Mouse (Mus musculus) v-Abl transformed pro-B cells (cell line): ENCODE measurements around the gene Plekhf1.

Source experiments
- in situ Hi-C, 2 experiments: fragments of 400-800 bp; cut with MboI; formaldehyde crosslinking; loops; one replicate each; pipeline ENCODE4 v1.15.1; 2025; ENCODE audit not compliant: unreplicated experiment in 2 of 2

Plekhf1 gene

GRCm38 (mm10) chr7:38219526-38219925 lies 8.3 kb downstream of the Plekhf1 start:
- in situ Hi-C loops = no loop called here

- in situ Hi-C loops = no loop called here
Measured at GRCm38 (mm10) chr7:38218631-38219367, 9.0 kb downstream of the Plekhf1 start.

GRCm38 (mm10) chr7:38217417-38218171 lies 10.2 kb downstream of the Plekhf1 start:
- in situ Hi-C loops = no loop called here

GRCm38 (mm10) chr7:38215697-38216096 lies 12.1 kb downstream of the Plekhf1 start:
- in situ Hi-C loops = no loop called here

- in situ Hi-C loops = no loop called here
Measured at GRCm38 (mm10) chr7:38215281-38215680, 12.5 kb downstream of the Plekhf1 start.

- in situ Hi-C loops = no loop called here
Measured at GRCm38 (mm10) chr7:38214473-38215214, 13.2 kb downstream of the Plekhf1 start.

GRCm38 (mm10) chr7:38212651-38213062 lies 15.2 kb downstream of the Plekhf1 start:
- in situ Hi-C loops = no loop called here

- in situ Hi-C loops = loop anchor here (5.0 to 10.0 kb wide), 2 partner anchors 37 to 835 kb away; no protein-coding TSS in a partner anchor
Measured at GRCm38 (mm10) chr7:38209478-38210152, 18.2 kb downstream of the Plekhf1 start.

- in situ Hi-C loops = loop anchor here (5.0 to 10.0 kb wide), 2 partner anchors 37 to 834 kb away; no protein-coding TSS in a partner anchor
Measured at GRCm38 (mm10) chr7:38208969-38209368, 18.8 kb downstream of the Plekhf1 start.

GRCm38 (mm10) chr7:38206564-38206963 lies 21.3 kb downstream of the Plekhf1 start:
- in situ Hi-C loops = loop anchor here (5.0 to 10.0 kb wide), 2 partner anchors 34 to 832 kb away; no protein-coding TSS in a partner anchor

GRCm38 (mm10) chr7:38205801-38206200 lies 22.0 kb downstream of the Plekhf1 start:
- in situ Hi-C loops = loop anchor here (5.0 to 10.0 kb wide), 2 partner anchors 34 to 831 kb away; no protein-coding TSS in a partner anchor

GRCm38 (mm10) chr7:38204314-38204713 lies 23.5 kb downstream of the Plekhf1 start:
- in situ Hi-C loops = loop anchor here in 1 of 2 experiments (5.0 to 10.0 kb wide), 3 partner anchors 42 to 830 kb away; partner anchors contain the start of gene Pop4

- in situ Hi-C loops = loop anchor here in 1 of 2 experiments (5.0 to 10.0 kb wide), 3 partner anchors 39 to 826 kb away; partner anchors contain the start of gene Pop4
Measured at GRCm38 (mm10) chr7:38201290-38201658, 26.5 kb downstream of the Plekhf1 start.

GRCm38 (mm10) chr7:38200606-38201289 lies 27.1 kb downstream of the Plekhf1 start:
- in situ Hi-C loops = loop anchor here in 1 of 2 experiments (5.0 to 10.0 kb wide), 3 partner anchors 38 to 826 kb away; partner anchors contain the start of gene Pop4

GRCm38 (mm10) chr7:38199907-38200605 lies 27.8 kb downstream of the Plekhf1 start:
- in situ Hi-C loops = loop anchor here in 1 of 2 experiments (5.0 to 10.0 kb wide), 3 partner anchors 38 to 825 kb away; partner anchors contain the start of gene Pop4

GRCm38 (mm10) chr7:38191571-38191970 lies 36.2 kb downstream of the Plekhf1 start:
- in situ Hi-C loops = loop anchor here in 1 of 2 experiments (5.0 kb wide), 2 partner anchors 71 to 89 kb away; no protein-coding TSS in a partner anchor

- in situ Hi-C loops = loop anchor here in 1 of 2 experiments (5.0 kb wide), 2 partner anchors 71 to 89 kb away; no protein-coding TSS in a partner anchor
Measured at GRCm38 (mm10) chr7:38191146-38191545, 36.7 kb downstream of the Plekhf1 start.
